In the genomic region with DNA sequence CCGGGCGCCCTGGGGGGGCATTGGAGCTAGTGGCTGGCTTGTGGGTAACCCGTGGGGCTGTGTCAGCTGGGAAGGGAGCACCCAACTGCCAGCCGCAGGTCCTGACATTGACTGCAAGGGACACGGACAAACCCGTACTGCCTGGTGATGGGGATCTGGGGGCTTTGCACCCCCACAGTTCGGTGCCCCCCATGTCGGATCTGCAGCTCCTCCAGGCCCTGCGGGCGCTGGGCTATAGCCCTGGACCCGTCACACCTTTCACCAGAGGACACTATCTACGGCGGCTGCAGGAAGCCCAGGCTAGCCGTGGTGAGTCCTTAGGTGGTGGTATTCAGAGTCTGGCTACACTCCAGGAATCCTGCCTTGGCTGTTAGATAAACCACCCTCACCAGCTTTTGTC, we compare ENCODE assay signal across 8 mouse cellular contexts. TPM values are rescaled to one million over a fixed set of nuclear protein-coding genes. Genes with fewer than 3 reads are reported as not detected.
DNase-seq lines count a peak whose midpoint lies in the region; ATAC-seq lines count a peak whose summit lies in the region.
"Had no signal": no experiment of that assay in that cellular context is flagged by ENCODE, and none has a peak within 500 bp of the region (broad histone marks: within the 10 kb centered on the region; RNA-seq: fewer than 3 reads in every experiment).

No protein-coding gene starts in this region.

- no peak for DNase-seq in heart, postnatal 36 days
- DNase-seq in spleen, postnatal 4 days (ENCODE audit: low spot score in 2 of 2) = peak; percentile 21 to 65
- DNase-seq in spleen, postnatal 36 days (ENCODE audit: low spot score in 2 of 2) = no peak
- DNase-seq in MN1 (ENCODE audit: low spot score) = no peak

- ATAC-seq in heart, embryonic 15.5 days (replicated peaks; ENCODE audit: insufficient number of reproducible peaks, insufficient read depth, low FRiP score, low read depth) = no peak
- ATAC-seq in limb, embryonic 12.5 days (ENCODE audit: insufficient number of reproducible peaks, insufficient read depth, low FRiP score, low TSS enrichment, low read depth) = no peak
- no peak for ATAC-seq in stomach, embryonic 16.5 days (ENCODE audit: insufficient read depth, low FRiP score)

- H3K4me1 ChIP-seq in heart, embryonic 15.5 days (replicated peaks) = peaks cover 26% of the 10 kb centered on the region
- H3K4me1 ChIP-seq in limb, embryonic 12.5 days (replicated peaks) = peaks cover 21% of the 10 kb centered on the region
- H3K4me1 ChIP-seq in stomach, embryonic 16.5 days (ENCODE audit: control insufficient read depth, insufficient read depth, low read length) = peaks cover 20% of the 10 kb centered on the region

- peaks cover 18% of the 10 kb centered on the region; the same call in 1 of the 2 replicates for H3K36me3 ChIP-seq in heart, embryonic 15.5 days
- peaks cover 45% of the 10 kb centered on the region for H3K36me3 ChIP-seq in limb, embryonic 12.5 days
- H3K36me3 ChIP-seq in stomach, embryonic 16.5 days (ENCODE audit: control insufficient read depth, insufficient read depth, low read length) = peaks cover 24% of the 10 kb centered on the region; the same call in 1 of the 2 replicates

- no peak overlapping the region for H3K9ac ChIP-seq in heart, embryonic 15.5 days
- H3K9ac ChIP-seq in limb, embryonic 12.5 days (replicated peaks) = no peak overlapping the region
- H3K9ac ChIP-seq in stomach, embryonic 16.5 days (ENCODE audit: low read length) = peak overlapping the region; percentile 3; the same call in 1 of the 2 replicates

- no peaks in the 10 kb centered on the region for H3K9me3 ChIP-seq in heart, embryonic 15.5 days (replicated peaks)
- no peaks in the 10 kb centered on the region for H3K9me3 ChIP-seq in limb, embryonic 12.5 days
- no peaks in the 10 kb centered on the region for H3K9me3 ChIP-seq in stomach, embryonic 16.5 days (replicated peaks; ENCODE audit: control insufficient read depth, low read length)

- H3K27ac ChIP-seq in heart, embryonic 15.5 days = no peak overlapping the region
- H3K27ac ChIP-seq in limb, embryonic 12.5 days = no peak overlapping the region
- H3K27ac ChIP-seq in stomach, embryonic 16.5 days (ENCODE audit: low read length) = no peak overlapping the region
- H3K27ac ChIP-seq: kidney, postnatal 0 days had no signal

- H3K27me3 ChIP-seq in heart, embryonic 15.5 days = no peaks in the 10 kb centered on the region
- H3K27me3 ChIP-seq in limb, embryonic 12.5 days = no peaks in the 10 kb centered on the region
- H3K27me3 ChIP-seq in stomach, embryonic 16.5 days (ENCODE audit: control insufficient read depth, insufficient read depth, low read length) = no peaks in the 10 kb centered on the region

- peak overlapping the region; percentile 95; the same call in 1 of the 2 replicates for H3K4me2 ChIP-seq in heart, embryonic 15.5 days
- peak overlapping the region; percentile 95 for H3K4me2 ChIP-seq in limb, embryonic 12.5 days
- 0 out of 2 replicates have a peak overlapping the region, but pooled peaks have one; percentile 96 for H3K4me2 ChIP-seq in stomach, embryonic 16.5 days (ENCODE audit: low read depth, low read length)

- intact Hi-C loops in heart, postnatal 36 days (cut with DNase I) = loop anchor here (2.0 kb wide), 1 partner anchor 67 kb away; no protein-coding TSS in a partner anchor

- no peak overlapping the region for H3K4me3 ChIP-seq in heart, embryonic 15.5 days
- 0 out of 2 replicates have a peak overlapping the region, but pooled peaks have one; percentile 70 for H3K4me3 ChIP-seq in limb, embryonic 12.5 days (replicated peaks)
- no peak overlapping the region for H3K4me3 ChIP-seq in stomach, embryonic 16.5 days (replicated peaks; ENCODE audit: low read length)

- 82% methylated on average over 14 of the region's 14 CpGs for WGBS in heart, embryonic 15.5 days
- 96% methylated on average over 14 of the region's 14 CpGs for WGBS in limb, embryonic 12.5 days
- WGBS in stomach, embryonic 16.5 days = 90% methylated on average over 14 of the region's 14 CpGs

RNA-seq across cellular contexts. Expression of gene Ankle1, which starts 1.6 kb away (rescaled TPM):
- 23.0 and 34.0 TPM in 2 replicates for polyA plus RNA-seq in heart, embryonic 15.5 days (2015; fragmentation: Nextera tagmentation; extraction: Ambion mirVana)
- total RNA-seq in heart, postnatal 36 days (2021) = under 1 TPM; 0.19 to 0.39 TPM
- 41.5 and 44.1 TPM in 2 replicates for polyA plus RNA-seq in limb, embryonic 12.5 days (2016; fragmentation: Nextera tagmentation; extraction: Ambion mirVana)
- polyA plus RNA-seq in stomach, embryonic 16.5 days (2015; fragmentation: Nextera tagmentation; extraction: Ambion mirVana) = 38.7 and 42.5 TPM in 2 replicates

RNA-seq across cellular contexts. Expression of gene Babam1, which starts 10.8 kb away (rescaled TPM):
- polyA plus RNA-seq in heart, embryonic 15.5 days (2015; fragmentation: Nextera tagmentation; extraction: Ambion mirVana) = 75.5 and 89.9 TPM in 2 replicates
- 10 to 100 TPM; 61.2 to 67.1 TPM for total RNA-seq in heart, postnatal 36 days (2021)
- 96.9 TPM in 2 replicates for polyA plus RNA-seq in limb, embryonic 12.5 days (2016; fragmentation: Nextera tagmentation; extraction: Ambion mirVana)
- 72.2 and 77.4 TPM in 2 replicates for polyA plus RNA-seq in stomach, embryonic 16.5 days (2015; fragmentation: Nextera tagmentation; extraction: Ambion mirVana)

RNA-seq across cellular contexts. Expression of gene Ushbp1, which starts 11.8 kb away (rescaled TPM):
- 14.6 and 17.3 TPM in 2 replicates for polyA plus RNA-seq in heart, embryonic 15.5 days (2015; fragmentation: Nextera tagmentation; extraction: Ambion mirVana)
- 10 to 100 TPM; 28.0 to 30.4 TPM for total RNA-seq in heart, postnatal 36 days (2021)
- 7.0 and 7.1 TPM in 2 replicates for polyA plus RNA-seq in limb, embryonic 12.5 days (2016; fragmentation: Nextera tagmentation; extraction: Ambion mirVana)
- 12.7 and 12.8 TPM in 2 replicates for polyA plus RNA-seq in stomach, embryonic 16.5 days (2015; fragmentation: Nextera tagmentation; extraction: Ambion mirVana)

RNA-seq across cellular contexts. Expression of gene Nr2f6, which starts 25.7 kb away (rescaled TPM):
- polyA plus RNA-seq in heart, embryonic 15.5 days (2015; fragmentation: Nextera tagmentation; extraction: Ambion mirVana) = 43.4 and 51.5 TPM in 2 replicates
- total RNA-seq in heart, postnatal 36 days (2021) = 10 to 100 TPM; 47.6 to 53.6 TPM
- 65.8 and 72.4 TPM in 2 replicates for polyA plus RNA-seq in limb, embryonic 12.5 days (2016; fragmentation: Nextera tagmentation; extraction: Ambion mirVana)
- 17.3 and 24.1 TPM in 2 replicates for polyA plus RNA-seq in stomach, embryonic 16.5 days (2015; fragmentation: Nextera tagmentation; extraction: Ambion mirVana)

RNA-seq across cellular contexts. Expression of gene Ocel1, which starts 36.3 kb away (rescaled TPM):
- 4.9 and 7.2 TPM in 2 replicates for polyA plus RNA-seq in heart, embryonic 15.5 days (2015; fragmentation: Nextera tagmentation; extraction: Ambion mirVana)
- 10 to 100 TPM; 11.1 to 14.9 TPM for total RNA-seq in heart, postnatal 36 days (2021)
- 4.2 and 4.9 TPM in 2 replicates for polyA plus RNA-seq in limb, embryonic 12.5 days (2016; fragmentation: Nextera tagmentation; extraction: Ambion mirVana)
- 5.6 and 6.5 TPM in 2 replicates for polyA plus RNA-seq in stomach, embryonic 16.5 days (2015; fragmentation: Nextera tagmentation; extraction: Ambion mirVana)

Comparison
In these comparisons a context has a peak if more than half of its experiments do, and no peak if none do; other contexts are left out.
1. DNase-seq: peak in spleen, postnatal 4 days (2 of 2); none in heart, postnatal 36 days (0 of 2), spleen, postnatal 36 days (0 of 2) and MN1 (single experiment).
2. Peak in every context shown above with its lines, with median percentiles within 50 percentile points of each other: H3K4me2 ChIP-seq.